Mouse (Mus musculus) adipose tissue, adult 10 weeks (tissue): ENCODE data around the gene Dzank1. TPM values are rescaled to one million over a fixed set of nuclear protein-coding genes. Genes with fewer than 3 reads are reported as not detected.

Experiments used
- polyA plus RNA-seq: library from polyadenylated mRNA; stranded (reverse); fragments of 350-450 nt; fragmentation: Illumina TruSeq; extraction: RNeasy Lipid Tissue Mini Kit (QIAGEN cat#74804); gene quantifications from one replicate; pipeline ENCODE4 v1.2.3, GENCODE M21; 2014; ENCODE audit warnings: low read depth, low replicate concordance

The Dzank1 gene
- 3.2 TPM for polyA plus RNA-seq

GRCm38 (mm10) chr2:144526981-144527820 lies at the start of gene Dzank1, which contains the start of gene Polr3f:
Gene Dzank1 (minus strand): TSS chr2:144527414.
Gene Polr3f (plus strand): TSS chr2:144527718.

GRCm38 (mm10) chr2:144555820-144556552 lies 28.8 kb upstream of the Dzank1 start, which contains the start of gene Sec23b:
Gene Sec23b (plus strand): TSS chr2:144556229.

GRCm38 (mm10) chr2:144550529-144550928 lies 23.3 kb upstream of the Dzank1 start, which contains the start of gene Rbbp9:
Gene Rbbp9 (minus strand): TSS chr2:144550869.

Other genes starting within 250 kb of the Dzank1 start
- gene Ovol2, start 195.3 kb downstream of the Dzank1 start, polyA plus RNA-seq, result 2.9 TPM
- 23.6 TPM for gene Kat14, start 158.4 kb downstream of the Dzank1 start, polyA plus RNA-seq
- not detected for gene Pet117, start 158.4 kb downstream of the Dzank1 start, polyA plus RNA-seq
- gene Polr3f, start 304 bp upstream of the Dzank1 start, polyA plus RNA-seq, result 12.4 TPM
- gene Rbbp9, start 23.5 kb upstream of the Dzank1 start, polyA plus RNA-seq, result 32.7 TPM
- gene Sec23b, start 28.8 kb upstream of the Dzank1 start, polyA plus RNA-seq, result 79.1 TPM
- gene Smim26, start 66.6 kb upstream of the Dzank1 start, polyA plus RNA-seq, result 42.8 TPM
- 26.1 TPM for gene Dtd1, start 72.5 kb upstream of the Dzank1 start, polyA plus RNA-seq